Mouse (Mus musculus): ENCODE measurements around the gene Gga3. TPM values are rescaled to one million over a fixed set of nuclear protein-coding genes. Genes with fewer than 3 reads are reported as not detected.
A peak's percentile ranks its signal among the peaks of the same experiment; 100 is the strongest.

The Gga3 gene
- total RNA-seq, 2 experiments from 2014 or later: 68.7 to 80.7 TPM

DNA sequence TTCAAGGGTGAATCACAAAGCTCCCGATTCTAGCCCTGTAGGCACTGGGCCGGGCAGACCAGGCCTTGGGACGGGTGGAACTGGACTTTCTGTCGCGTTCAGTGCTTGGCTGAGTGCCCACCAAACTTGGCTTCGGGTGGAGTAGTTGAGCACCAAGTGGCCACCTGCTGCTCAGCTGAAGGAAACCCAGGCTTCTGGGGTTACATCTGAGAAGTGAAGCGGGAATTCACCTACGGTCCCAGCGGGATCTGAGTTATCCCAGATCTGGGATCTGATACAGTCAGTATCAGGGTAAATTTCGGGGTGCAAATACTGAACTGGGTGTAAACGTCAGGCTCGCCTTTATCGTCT is 8.2 kb upstream of the Gga3 start:
- peak; percentile 57 to 60 for DNase-seq

DNA sequence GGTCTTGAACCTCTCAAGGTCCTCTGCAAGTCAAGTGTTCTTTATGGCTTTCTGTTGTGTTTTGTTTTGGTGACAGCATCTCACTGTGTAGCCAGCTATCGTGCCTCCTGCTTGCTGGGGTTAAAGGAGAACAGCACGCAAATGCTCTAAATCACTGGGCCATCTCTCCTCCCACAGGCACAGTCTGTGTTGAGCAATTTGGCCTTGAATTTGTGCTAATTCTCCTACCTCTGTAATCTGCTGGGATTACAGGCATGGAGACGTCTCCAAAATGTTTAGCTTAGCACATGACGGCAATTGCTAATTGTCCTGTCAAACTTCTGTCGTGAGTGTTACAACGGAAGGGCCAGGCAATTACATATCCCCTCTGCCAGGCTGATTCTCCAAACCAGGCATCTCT is 7.3 kb upstream of the Gga3 start:
- no peak for DNase-seq

DNA sequence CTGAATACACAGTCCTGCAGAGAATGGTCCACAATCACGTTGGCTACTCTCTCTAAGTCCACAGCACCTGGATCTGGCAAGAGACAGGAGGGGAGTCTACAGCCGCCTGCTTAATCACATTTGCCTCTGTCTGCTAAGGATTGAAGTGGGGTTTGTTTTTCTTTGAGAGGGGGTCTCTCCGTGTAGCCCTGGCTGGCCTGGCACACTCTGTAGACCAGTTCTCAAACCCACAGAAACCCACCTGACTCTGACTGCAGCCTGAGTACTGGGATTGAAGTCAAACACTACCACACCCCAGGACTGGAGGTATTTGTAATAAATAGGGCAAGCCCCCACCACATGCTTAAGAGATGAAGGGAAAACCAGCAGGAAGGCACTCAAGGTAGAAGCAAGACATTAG is 5.7 kb upstream of the Gga3 start:
- no peak for DNase-seq

DNA sequence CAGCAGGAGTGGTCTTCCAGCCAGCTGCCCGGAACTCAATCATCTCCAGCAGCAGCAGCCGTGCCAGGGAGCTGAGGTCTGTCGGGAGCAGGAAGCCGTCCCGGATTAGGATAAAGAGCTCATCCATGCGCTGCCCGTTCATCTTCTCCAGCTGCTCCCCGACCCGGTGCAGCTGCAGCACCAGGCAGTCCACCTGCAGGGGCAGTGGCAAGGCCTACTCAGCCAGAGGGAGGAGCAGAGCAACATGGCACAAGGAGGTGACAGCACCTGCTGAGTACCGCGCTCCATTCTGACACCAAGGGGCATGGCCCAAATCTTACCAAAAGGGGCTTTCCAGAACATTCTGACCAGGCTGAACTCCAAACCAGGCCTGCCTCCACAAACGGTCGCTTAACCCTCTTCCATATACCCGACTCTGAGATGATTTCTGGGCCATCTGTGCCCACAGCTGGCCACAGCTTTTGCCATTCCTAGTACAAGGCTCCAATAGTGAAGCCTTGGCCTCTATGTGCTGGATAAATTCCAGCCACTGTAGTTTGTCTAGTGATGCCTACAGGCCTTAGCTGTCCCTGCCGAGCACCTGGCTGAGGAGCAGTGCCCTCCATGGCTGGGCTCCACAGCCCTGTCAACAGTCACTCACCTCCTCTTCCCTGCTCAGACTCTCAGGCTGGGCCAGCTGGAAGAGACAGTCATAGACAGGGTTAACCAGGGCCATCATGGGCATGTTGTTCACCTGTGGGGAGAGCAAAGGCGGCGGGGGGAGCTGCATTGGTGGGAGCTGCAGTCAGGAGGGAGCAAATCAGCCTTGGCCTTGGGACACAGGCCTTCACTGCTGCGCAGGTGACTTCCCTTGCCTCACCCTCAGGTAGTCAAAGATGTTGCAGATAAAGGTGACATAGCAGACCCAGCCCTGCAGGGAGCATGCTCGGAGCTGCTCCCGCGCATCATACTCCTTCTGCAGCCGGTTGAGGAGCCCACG is 4.9 kb upstream of the Gga3 start:
- DNase-seq: peak; percentile 39 to 51

- DNase-seq: no peak
These were observed 2.9 kb upstream of the Gga3 start for GRCm38 (mm10) chr11:115606733-115607132.

GRCm38 (mm10) chr11:115604304-115604696 is 449 bp upstream of the Gga3 start:
- no peak for DNase-seq

DNA sequence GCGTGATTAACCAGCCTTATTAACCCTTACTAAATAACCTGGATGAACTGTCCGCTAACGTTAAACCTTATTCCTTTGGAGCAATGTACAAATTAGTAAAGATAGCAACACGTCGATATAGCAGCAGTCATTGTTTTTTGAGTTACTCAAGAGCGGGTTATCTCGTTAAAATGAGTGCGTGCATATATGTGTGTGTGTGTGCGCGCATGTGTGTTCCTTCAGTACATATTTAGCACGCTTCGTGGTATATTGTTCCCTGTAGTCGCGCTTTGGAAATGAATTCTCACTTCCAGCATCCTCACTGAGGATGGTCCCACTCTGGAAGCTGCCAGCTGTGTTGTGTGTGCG is 749 bp downstream of the Gga3 start:
- DNase-seq: no peak

- no peak for DNase-seq
These were observed 2.7 kb downstream of the Gga3 start for GRCm38 (mm10) chr11:115601174-115601573.

- DNase-seq: no peak
These were observed 3.1 kb downstream of the Gga3 start for GRCm38 (mm10) chr11:115600743-115601142.

DNA sequence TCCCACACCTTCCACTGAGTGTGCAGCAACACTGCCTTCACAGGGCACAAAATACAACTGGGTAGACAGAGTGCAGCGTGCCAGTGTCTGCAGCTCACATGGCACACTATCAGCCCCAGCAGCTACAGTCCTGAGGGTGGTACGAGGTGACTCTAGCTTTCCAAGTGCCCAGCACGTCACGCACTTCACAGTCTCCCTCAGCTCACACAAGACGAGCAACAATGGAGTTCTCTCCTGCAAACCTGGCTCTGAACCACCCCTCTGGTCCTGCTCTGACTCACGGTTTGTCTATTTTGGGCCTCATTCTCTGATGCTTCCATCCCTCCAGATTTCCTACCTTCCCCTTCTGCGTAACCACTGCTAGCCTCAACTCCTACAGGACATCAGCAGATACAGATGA is 4.1 kb downstream of the Gga3 start:
- no peak for DNase-seq

- no peak for DNase-seq
These were observed 5.5 kb downstream of the Gga3 start for GRCm38 (mm10) chr11:115598309-115598708.

DNA sequence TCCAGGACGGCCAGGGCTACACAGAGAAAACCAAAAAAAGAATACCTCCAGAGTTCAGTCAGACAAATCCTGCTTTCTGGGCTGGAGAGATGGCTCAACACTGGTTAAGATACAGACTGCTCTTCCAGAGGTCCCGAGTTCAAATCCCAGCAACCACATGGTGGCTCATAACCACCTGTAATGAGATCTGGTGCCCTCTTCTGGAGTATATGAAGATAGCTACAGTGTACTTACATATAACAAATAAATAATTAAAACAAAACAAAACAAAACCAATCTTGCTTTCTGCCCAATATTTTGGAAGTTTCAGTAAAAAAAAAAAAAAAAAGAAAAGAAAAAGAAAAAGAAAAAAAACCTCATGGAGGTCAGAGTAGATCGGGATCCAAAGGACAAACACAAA is 8.6 kb downstream of the Gga3 start:
- DNase-seq: no peak

- DNase-seq: no peak
These were observed 13.2 kb downstream of the Gga3 start for GRCm38 (mm10) chr11:115590526-115591075.

DNA sequence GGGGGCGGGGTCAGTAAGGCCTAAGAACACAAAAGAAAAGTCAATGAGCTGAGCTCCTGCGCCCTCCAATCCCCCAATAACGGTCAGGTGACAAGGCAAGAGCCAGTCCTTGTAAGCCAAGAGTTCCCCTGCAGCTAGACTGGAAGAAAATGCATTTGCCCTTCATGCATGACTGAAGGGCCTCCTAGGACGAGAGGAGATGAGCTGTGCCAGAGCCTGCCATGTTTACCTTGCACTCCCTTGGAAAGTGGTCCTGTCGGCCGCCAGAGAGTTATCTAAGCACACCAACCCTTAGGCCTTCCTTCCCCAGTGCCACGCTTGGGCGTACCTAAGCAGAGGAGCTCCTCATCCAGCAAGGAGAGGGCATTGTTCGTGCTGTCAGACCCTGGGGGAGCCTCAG is 15.9 kb downstream of the Gga3 start:
- no peak for DNase-seq

- DNase-seq: no peak
These were observed 17.4 kb downstream of the Gga3 start for GRCm38 (mm10) chr11:115586403-115586802.

DNA sequence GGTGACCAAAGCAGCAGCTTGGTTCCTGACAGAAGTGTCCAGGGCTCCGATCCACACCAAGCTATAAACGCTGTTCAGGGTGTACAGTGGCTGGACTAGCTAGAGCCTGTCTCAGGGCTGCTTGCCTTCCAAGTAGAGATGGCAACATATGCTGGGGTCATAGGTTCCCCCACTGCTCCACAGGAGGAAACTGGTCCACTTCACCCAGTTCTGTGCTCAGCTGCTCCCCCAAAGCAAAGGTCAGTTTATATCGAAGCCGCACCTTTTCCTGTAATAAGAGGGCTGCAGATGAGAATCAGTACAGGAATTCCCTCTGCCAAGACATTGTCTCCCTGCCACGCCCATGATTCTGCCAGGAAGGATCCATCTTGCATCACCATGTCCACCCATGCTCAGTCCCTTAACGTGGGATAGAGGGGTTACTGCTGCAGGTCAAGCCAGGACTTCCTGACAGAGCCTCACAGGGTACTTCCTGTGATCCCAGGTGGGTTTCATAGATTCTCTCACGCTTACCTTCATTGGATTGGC is 18.2 kb downstream of the Gga3 start:
- DNase-seq: no peak

DNA sequence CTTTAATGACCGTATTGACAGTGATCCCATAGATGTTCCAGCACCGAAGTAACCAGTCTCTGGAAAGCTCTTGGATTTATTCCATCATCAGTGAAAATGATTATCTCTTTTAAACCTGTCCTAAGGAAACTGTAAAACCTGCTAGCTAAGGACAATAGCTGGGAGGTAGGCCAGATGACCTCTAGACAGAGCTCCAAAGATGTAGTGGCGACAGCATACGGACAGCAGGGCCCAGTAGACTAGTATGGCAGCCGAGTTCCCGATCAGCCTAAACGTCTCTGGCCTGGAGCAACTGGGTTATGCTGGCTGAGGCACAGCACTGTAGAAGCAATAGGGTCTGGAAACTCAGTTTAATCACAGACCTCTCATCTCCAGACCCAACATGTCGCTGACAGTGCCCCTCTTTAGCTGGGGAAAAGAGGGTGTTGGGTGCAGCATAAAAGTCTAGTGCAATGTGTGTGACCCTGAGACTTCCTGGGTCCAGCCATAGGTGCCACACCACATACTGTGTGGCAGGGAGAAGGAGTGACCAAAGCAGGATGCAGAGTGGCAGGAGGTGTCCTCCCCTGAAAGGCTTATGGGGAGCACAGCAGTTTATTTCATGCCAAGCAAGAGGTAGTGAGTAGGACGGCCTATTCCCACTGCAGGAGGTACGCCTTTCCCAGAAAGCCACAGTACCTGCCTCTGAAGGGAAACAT is 19.3 kb downstream of the Gga3 start:
- DNase-seq: no peak

DNA sequence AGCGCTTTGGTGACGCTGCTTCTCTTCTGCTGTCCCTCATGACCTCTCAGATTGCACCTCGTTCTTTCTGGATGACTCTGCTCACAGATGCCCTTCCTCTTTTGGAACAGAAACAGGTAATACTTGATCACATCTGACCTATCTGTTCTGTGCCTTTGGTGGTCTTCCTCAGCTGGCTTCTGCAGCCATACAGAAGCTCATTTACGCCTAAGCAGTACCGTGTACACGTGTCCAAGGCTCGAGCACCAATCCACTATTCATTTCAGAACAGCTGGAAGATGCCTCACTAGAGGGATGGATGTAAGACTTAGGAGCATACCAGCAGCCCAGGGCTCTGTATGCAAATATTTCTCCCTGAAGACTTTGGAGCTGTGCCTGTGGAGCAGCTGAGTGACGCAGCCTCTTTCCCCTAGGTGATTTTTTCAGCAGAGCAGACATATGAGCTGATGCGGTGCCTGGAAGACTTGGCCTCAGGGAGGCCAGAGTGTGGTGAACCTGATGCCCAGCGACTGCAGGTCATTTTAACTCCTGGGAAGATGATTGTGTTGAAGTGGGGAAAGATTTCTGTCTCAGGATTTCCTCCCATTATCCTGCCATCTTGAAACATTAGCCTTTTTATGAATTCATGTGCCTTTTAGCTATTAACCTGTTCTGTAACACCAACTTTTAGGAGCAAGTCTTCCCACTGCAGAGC is 20.8 kb downstream of the Gga3 start:
- DNase-seq: no peak

DNA sequence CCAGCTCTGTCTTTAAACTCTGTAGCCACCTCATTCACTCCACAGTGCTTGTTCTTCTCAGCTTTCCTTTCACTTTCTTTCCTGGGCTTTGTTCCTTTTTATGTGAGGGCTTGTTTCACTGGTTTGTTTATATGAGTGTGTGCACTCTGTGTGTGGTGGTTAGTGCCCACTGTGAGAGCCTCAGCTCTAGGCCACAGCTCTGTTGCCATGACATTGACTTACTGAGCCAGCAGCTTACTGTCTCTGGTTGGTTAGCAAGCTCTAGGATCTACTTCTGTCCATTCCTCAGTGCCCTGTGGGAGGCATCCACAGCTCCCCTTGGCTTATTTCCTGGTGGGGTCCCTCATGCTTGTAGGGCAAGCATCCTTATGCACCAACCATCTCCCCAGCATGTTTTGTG is 24.8 kb downstream of the Gga3 start:
- DNase-seq: no peak

GRCm38 (mm10) chr11:115564961-115565360 is 38.9 kb downstream of the Gga3 start:
- DNase-seq: no peak

DNA sequence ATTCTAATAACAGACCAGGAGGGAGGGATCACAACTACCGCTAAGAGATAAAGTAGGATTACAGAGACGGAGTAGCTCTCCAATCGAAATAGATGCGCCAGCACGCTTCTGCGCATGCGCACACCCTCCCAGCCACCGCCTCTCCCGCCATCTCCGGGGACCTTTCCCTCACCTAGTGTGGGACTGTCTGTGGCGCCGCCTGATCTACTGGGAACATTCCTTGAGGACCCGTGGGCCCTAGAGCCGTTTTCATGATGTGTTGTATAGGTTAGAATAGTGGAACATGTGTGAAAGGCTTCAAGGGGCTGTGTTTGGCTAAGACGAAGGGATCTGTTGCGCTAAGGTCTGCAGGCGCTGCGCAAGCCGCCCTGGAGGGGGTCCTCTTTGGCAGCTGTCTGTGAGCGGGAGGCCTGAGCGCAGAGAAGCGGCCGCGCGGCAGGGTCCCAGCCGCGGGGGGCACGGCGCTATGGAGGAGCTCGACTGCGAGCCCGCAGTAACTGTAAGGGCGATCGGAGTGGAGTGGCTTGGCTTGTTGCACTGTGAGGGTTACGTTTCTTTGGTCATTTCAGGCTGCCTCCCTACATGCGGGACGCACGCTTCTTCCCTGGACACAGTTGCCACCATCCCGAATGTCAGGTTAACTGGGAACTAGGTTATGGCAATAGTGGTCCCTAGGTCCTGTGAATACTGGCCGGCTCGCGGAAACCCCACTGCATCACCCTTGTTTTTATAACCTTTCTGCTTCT is 39.6 kb downstream of the Gga3 start, which contains the start of gene Nup85:
TSS of gene Nup85 (plus strand) at position 371 of the 746 bp plus-strand sequence.
- DNase-seq: peak; percentile 94 to 96

GRCm38 (mm10) chr11:115563406-115563805 is 40.4 kb downstream of the Gga3 start:
- DNase-seq: no peak
